Mouse (Mus musculus) liver, postnatal 0 days (tissue): ENCODE data around the gene Kif26a. TPM values are rescaled to one million over a fixed set of nuclear protein-coding genes. Genes with fewer than 3 reads are reported as not detected.

Experiments
- ATAC-seq: fragments of 200-750 bp; cut with Nextera tagmentation; 2 replicates; pipeline ENCODE4 v1.8.0; 2017; ENCODE audit warnings: mild to moderate bottlenecking, moderate library complexity
- DNase-seq: peaks from one replicate; pipeline ENCODE4 v3.0.0-alpha.2; 2016
- H3K27ac ChIP-seq: fragments of 300-500 bp; sonication (generic); 2 replicates; pipeline ENCODE4 v1.5.1; 2014; ENCODE audit warnings: antibody characterized with exemption, moderate library complexity, mild to moderate bottlenecking, low read depth
- H3K27me3 ChIP-seq: fragments of 300-500 bp; sonication (generic); 2 replicates; pipeline ENCODE4 v1.6.1; 2014; ENCODE audit warnings: low read length, control low read depth, mixed read lengths; ENCODE audit not compliant: insufficient read depth
- H3K36me3 ChIP-seq: fragments of 300-500 bp; sonication (generic); replicated peaks from 2 replicates; pipeline ENCODE4 v1.6.1; 2014; ENCODE audit warnings: mild to moderate bottlenecking, control low read depth, low read length, moderate library complexity, mixed read lengths; ENCODE audit not compliant: insufficient read depth
- H3K4me1 ChIP-seq: fragments of 300-500 bp; sonication (generic); 2 replicates; pipeline ENCODE4 v1.6.1; 2014; ENCODE audit warnings: antibody characterized with exemption, mild to moderate bottlenecking, control low read depth; ENCODE audit not compliant: insufficient read depth
- H3K4me2 ChIP-seq: fragments of 300-500 bp; sonication (generic); 2 replicates; pipeline ENCODE4 v1.6.1; 2014; ENCODE audit warnings: low read depth, mild to moderate bottlenecking, low read length, moderate library complexity, mixed read lengths
- H3K4me3 ChIP-seq: fragments of 300-500 bp; sonication (generic); 2 replicates; pipeline ENCODE4 v1.5.1; 2014; ENCODE audit warnings: low read depth, low read length
- H3K9ac ChIP-seq: fragments of 300-500 bp; sonication (generic); replicated peaks from 2 replicates; pipeline ENCODE4 v1.6.1; 2014; ENCODE audit warnings: mild to moderate bottlenecking, moderate library complexity
- H3K9me3 ChIP-seq: fragments of 300-500 bp; sonication (generic); 2 replicates; pipeline ENCODE4 v1.6.1; 2016; ENCODE audit warnings: mild to moderate bottlenecking, control low read depth, low read length, mixed read lengths
- CTCF ChIP-seq: sonication (generic); IDR thresholded peaks from 2 replicates; pipeline ENCODE4 v1.5.1; 2016; ENCODE audit warnings: antibody characterized with exemption, low read depth
- EP300 ChIP-seq: IDR thresholded peaks from 2 replicates; pipeline ENCODE4 v1.6.1; 2016; ENCODE audit warnings: antibody characterized with exemption, low read depth, mild to moderate bottlenecking
- WGBS: fragments of 180-500 bp; shearing (Covaris S2); extraction: QIAGEN DNeasy Blood & Tissue Kit; methylation state at CpG from one replicate; pipeline ENCODE4 v1.1.7; 2014; ENCODE audit not compliant: insufficient replicate concordance; 5-methylcytosine and 5-hydroxymethylcytosine counted together
- microRNA counts: library from miRNA; unstranded; fragments of <30 nt; microRNA quantifications from one replicate; lab custom pipeline; 2015
- microRNA-seq: library from miRNA; unstranded; fragments of <30 nt; microRNA quantifications from one replicate; pipeline ENCODE4, GENCODE M21; 2016
- polyA plus RNA-seq: library from polyadenylated mRNA; unstranded; fragments of >200 nt; fragmentation: Nextera tagmentation; extraction: Ambion mirVana; gene quantifications from 2 replicates; pipeline ENCODE4 v1.2.1, GENCODE M21; 2015

Kif26a gene
- polyA plus RNA-seq, 1 experiment from 2014 or later: 0.14 TPM

DNA sequence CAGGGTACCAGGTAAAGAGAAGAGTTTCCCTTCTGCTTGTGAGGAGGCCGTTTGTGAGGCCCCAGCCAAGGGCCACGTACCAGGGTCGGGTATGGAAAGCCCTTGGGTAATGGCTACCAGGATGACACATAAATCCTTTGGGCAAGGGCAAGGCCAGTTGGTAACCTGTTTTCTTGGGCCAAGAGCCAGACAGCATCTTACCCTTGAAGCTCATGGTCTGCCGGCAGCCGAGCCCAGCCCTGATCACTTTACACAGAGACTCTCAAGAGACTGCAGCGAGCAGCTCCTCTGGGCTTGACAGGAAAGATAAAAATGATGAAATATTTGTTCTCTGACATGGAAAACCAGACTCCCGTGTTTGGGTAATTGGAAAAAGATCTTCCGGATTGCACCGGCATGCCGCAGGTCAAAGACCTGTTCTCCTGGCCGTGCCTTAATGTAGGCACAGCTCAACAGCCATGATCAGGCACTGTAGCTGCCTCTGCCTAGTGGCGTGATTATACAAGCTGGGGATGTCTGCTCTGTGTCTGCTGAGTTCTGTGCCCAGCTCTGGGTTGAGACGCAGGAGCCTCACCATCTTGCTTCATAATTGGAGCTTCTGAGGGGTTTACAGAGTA is 77.8 kb downstream of the Kif26a start:
- Histone ChIP-seq H3K27me3 (no peaks in the 10 kb centered on the region), H3K4me2 (no peak overlapping the region), H3K27ac (no peak overlapping the region), H3K36me3 (no peaks in the 10 kb centered on the region), H3K9ac (no peak overlapping the region), H3K4me1 (no peaks in the 10 kb centered on the region), H3K4me3 (no peak overlapping the region), H3K9me3 (no peaks in the 10 kb centered on the region)
- no peak for TF ChIP-seq CTCF
- TF ChIP-seq EP300: no peak
- 66% methylated on average over 13 of the region's 13 CpGs for WGBS
- ATAC-seq: peak; percentile 67
- DNase-seq: no peak

DNA sequence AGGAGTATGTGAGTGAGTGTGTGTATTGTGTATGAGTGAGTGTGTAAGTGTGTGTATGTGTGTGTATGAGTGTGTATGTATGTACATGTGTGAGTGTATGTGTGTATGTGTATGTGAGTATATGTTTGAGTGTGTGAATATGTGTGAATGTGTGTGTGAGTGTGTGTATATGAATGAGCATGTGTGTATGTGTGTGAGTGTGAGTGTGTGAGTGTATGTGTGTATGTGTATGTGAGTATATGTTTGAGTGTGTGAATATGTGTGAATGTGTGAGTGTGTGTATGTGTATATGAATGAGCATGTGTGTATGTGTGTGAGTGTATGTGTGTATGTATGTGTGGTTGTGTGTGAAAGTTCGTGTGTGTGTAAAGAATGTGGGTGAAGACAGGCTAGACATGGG is 80.2 kb downstream of the Kif26a start:
- Histone ChIP-seq H3K27ac (no peak overlapping the region), H3K4me1 (no peaks in the 10 kb centered on the region; the same call in 1 of the 2 replicates), H3K4me3 (no peak overlapping the region), H3K4me2 (no peak overlapping the region), H3K36me3 (no peaks in the 10 kb centered on the region), H3K9me3 (no peaks in the 10 kb centered on the region), H3K27me3 (no peaks in the 10 kb centered on the region), H3K9ac (no peak overlapping the region)
- 54% methylated on average over 1 of the region's 1 CpGs for WGBS
- ATAC-seq: no peak
- TF ChIP-seq CTCF (no peak), EP300 (no peak)
- DNase-seq: no peak

DNA sequence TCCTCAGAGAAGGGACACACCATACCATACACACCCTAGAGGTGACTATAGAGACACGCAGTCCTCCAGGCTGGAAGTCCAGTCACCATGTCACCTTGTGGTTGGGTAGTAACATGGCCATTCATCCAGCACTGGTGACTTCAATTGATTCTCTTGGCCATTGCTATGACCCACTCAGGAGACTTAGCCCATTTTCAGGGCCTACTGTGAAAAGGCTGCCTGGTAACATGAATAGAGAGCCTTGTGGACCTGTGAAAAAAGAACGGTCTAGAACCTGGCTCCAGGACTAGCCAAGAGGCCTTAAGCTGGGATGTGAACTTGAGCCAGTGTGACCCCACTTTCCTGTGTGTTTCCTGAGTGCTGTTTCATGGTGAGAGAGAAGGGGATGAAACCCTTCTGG is 80.6 kb downstream of the Kif26a start:
- no peak for DNase-seq
- Histone ChIP-seq H3K27me3 (no peaks in the 10 kb centered on the region), H3K9me3 (no peaks in the 10 kb centered on the region), H3K36me3 (no peaks in the 10 kb centered on the region), H3K9ac (no peak overlapping the region), H3K4me3 (no peak overlapping the region), H3K27ac (no peak overlapping the region), H3K4me1 (no peaks in the 10 kb centered on the region; the same call in 1 of the 2 replicates), H3K4me2 (no peak overlapping the region)
- WGBS: 79% methylated on average over 2 of the region's 2 CpGs
- ATAC-seq: no peak
- TF ChIP-seq EP300 (no peak), CTCF (no peak)

DNA sequence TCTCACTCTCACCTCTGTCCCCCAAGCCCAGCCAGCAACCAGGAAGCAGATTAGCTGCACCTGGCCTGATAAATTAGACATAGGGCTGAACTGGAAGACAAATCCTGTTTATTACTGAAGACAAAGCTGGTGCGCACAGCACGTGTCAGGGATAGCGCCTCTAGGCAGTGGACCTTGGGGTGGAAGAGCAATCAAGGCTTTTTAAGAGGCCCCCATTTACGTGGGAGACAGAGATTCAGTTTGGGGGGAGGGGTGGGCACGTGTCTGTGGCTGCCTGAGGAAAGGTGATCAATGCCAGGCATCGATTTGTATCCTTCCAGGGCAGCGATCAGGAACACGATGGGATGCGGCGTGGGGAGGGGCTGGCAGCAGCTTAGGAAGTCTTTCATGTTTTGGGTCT is 83.1 kb downstream of the Kif26a start:
- WGBS: 49% methylated on average over 10 of the region's 10 CpGs
- ATAC-seq (no peak), DNase-seq (no peak)
- H3K4me3 ChIP-seq: no peak overlapping the region
- no peak overlapping the region for H3K27ac ChIP-seq
- no peak overlapping the region for H3K4me2 ChIP-seq
- H3K4me1 ChIP-seq: no peaks in the 10 kb centered on the region; the same call in 1 of the 2 replicates
- no peaks in the 10 kb centered on the region for H3K27me3 ChIP-seq
- TF ChIP-seq EP300 (no peak), CTCF (no peak)
- H3K9me3 ChIP-seq: no peaks in the 10 kb centered on the region
- no peaks in the 10 kb centered on the region for H3K36me3 ChIP-seq
- H3K9ac ChIP-seq: no peak overlapping the region

- H3K4me2 ChIP-seq: no peak overlapping the region
- 45% methylated on average over 2 of the region's 2 CpGs for WGBS
- no peak overlapping the region for H3K9ac ChIP-seq
- DNase-seq (no peak), ATAC-seq (no peak)
- no peak for TF ChIP-seq CTCF
- no peak for TF ChIP-seq EP300
- no peak overlapping the region for H3K4me3 ChIP-seq
- H3K27me3 ChIP-seq: no peaks in the 10 kb centered on the region
- H3K4me1 ChIP-seq: no peaks in the 10 kb centered on the region; the same call in 1 of the 2 replicates
- H3K36me3 ChIP-seq: no peaks in the 10 kb centered on the region
- no peak overlapping the region for H3K27ac ChIP-seq
- no peaks in the 10 kb centered on the region for H3K9me3 ChIP-seq
These were observed 84.2 kb downstream of the Kif26a start for GRCm38 (mm10) chr12:112230196-112230595.

MicroRNAs encoded within 50 kb of the gene (microRNA counts, 519-probe panel; counts per million panel counts)
- 1,782 counts per million, percentile 15 among the panel's probes with 10 or more counts for microRNA mmu-miR-203 (lab: Ali Mortazavi, UCI)

Small RNA genes lying within 50 kb of the gene (microRNA-seq; reads per million reads assigned to microRNA genes)
- gene Mir203 (1,813 reads per million, percentile 79 among the genes with 10 or more reads in this experiment), gene Mir3073a (not detected), gene Mir3073b (not detected)

Other genes with a start within 250 kb of the Kif26a start
- 4.3 and 4.5 TPM in 2 replicates for gene Ppp1r13b, start 238.1 kb upstream of the Kif26a start, polyA plus RNA-seq
- gene Atp5mpl, start 179.2 kb upstream of the Kif26a start, polyA plus RNA-seq: 676 and 694 TPM in 2 replicates
- gene Tdrd9, start 174.6 kb upstream of the Kif26a start, polyA plus RNA-seq: 0.15 and 0.21 TPM in 2 replicates
- not detected in 2 replicates for gene Rd3l, start 164.9 kb upstream of the Kif26a start, polyA plus RNA-seq
- 12.6 and 14.8 TPM in 2 replicates for gene Aspg, start 39.5 kb upstream of the Kif26a start, polyA plus RNA-seq